Mouse (Mus musculus) frontal cortex, postnatal 14 days (tissue): ENCODE data around the gene Sbno1.
A peak's percentile ranks its signal among the peaks of the same experiment; 100 is the strongest.

Source experiments
- DNase-seq, 2 experiments: peaks; one replicate each; pipeline ENCODE4 v3.0.0; 2022; ENCODE audit warnings: low spot score in 2 of 2

Sbno1 gene

GRCm38 (mm10) chr5:124444208-124444607 lies 18.4 kb upstream of the Sbno1 start:
- DNase-seq, result no peak

GRCm38 (mm10) chr5:124442628-124443027 lies 16.8 kb upstream of the Sbno1 start:
- DNase-seq, result no peak

- DNase-seq, result no peak
Observed at GRCm38 (mm10) chr5:124440094-124440701, 14.4 kb upstream of the Sbno1 start.

GRCm38 (mm10) chr5:124439447-124440093 lies 13.8 kb upstream of the Sbno1 start, which contains the start of gene Kmt5a:
TSS of gene Kmt5a (plus strand) at chr5:124439930.
- peak; percentile 89 to 90 for DNase-seq

GRCm38 (mm10) chr5:124438746-124439145 lies 12.9 kb upstream of the Sbno1 start:
- no peak for DNase-seq

- DNase-seq, result no peak
Observed at GRCm38 (mm10) chr5:124438229-124438628, 12.4 kb upstream of the Sbno1 start.

GRCm38 (mm10) chr5:124433048-124433447 lies 7.2 kb upstream of the Sbno1 start:
- no peak for DNase-seq

- DNase-seq, result peak in 1 of 2 experiments; percentile 73
Observed at GRCm38 (mm10) chr5:124432398-124433012, 6.7 kb upstream of the Sbno1 start.

- DNase-seq, result no peak
Observed at GRCm38 (mm10) chr5:124426475-124427071, 772 bp upstream of the Sbno1 start.

- peak in 1 of 2 experiments; percentile 11 for DNase-seq
Observed at GRCm38 (mm10) chr5:124424723-124425411, 934 bp downstream of the Sbno1 start.

- DNase-seq, result no peak
Observed at GRCm38 (mm10) chr5:124424200-124424722, 1.5 kb downstream of the Sbno1 start.

- DNase-seq, result no peak
Observed at GRCm38 (mm10) chr5:124421786-124422185, 4.0 kb downstream of the Sbno1 start.

GRCm38 (mm10) chr5:124418903-124419302 lies 6.9 kb downstream of the Sbno1 start:
- no peak for DNase-seq

GRCm38 (mm10) chr5:124412163-124412562 lies 13.6 kb downstream of the Sbno1 start:
- DNase-seq, result no peak

GRCm38 (mm10) chr5:124410808-124411207 lies 15.0 kb downstream of the Sbno1 start:
- no peak for DNase-seq

- no peak for DNase-seq
Observed at GRCm38 (mm10) chr5:124393726-124394125, 32.1 kb downstream of the Sbno1 start.

- no peak for DNase-seq
Observed at GRCm38 (mm10) chr5:124392412-124392811, 33.4 kb downstream of the Sbno1 start.

GRCm38 (mm10) chr5:124387932-124388331 lies 37.9 kb downstream of the Sbno1 start:
- DNase-seq, result no peak

GRCm38 (mm10) chr5:124380121-124380520 lies 45.7 kb downstream of the Sbno1 start:
- no peak for DNase-seq

- DNase-seq, result no peak
Observed at GRCm38 (mm10) chr5:124377149-124377548, 48.7 kb downstream of the Sbno1 start.

GRCm38 (mm10) chr5:124376401-124376800 lies 49.4 kb downstream of the Sbno1 start:
- DNase-seq, result no peak

GRCm38 (mm10) chr5:124374298-124374697 lies 51.5 kb downstream of the Sbno1 start:
- DNase-seq, result no peak
